In the genomic region with DNA sequence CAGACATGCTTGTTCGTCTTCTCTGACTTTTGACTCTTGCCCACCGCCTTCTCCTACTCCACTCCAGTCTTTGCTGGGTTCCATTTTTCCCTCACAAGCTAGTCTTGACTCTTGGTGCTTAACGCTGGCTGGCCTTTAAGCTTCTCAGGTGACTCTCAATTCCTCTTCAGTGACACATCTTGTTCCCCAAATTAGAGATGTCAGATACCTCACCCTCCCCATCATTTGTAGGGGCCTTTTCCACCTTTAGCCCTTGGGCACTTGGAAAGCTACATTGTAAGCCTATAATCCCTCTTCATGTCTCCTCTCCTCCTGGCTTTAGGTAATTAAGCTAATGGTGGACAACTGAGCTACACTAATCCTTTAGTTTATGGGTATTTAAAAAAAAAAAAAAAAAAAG, we compare ENCODE assay signal across 22 mouse cellular contexts.
DNase-seq lines count a peak whose midpoint lies in the region; ATAC-seq lines count a peak whose summit lies in the region.
"Had no signal": no experiment of that assay in that cellular context is flagged by ENCODE, and none has a peak within 500 bp of the region (broad histone marks: within the 10 kb centered on the region; RNA-seq: fewer than 3 reads in every experiment).

No protein-coding gene starts in this region.

- H3K4me1 ChIP-seq in heart, embryonic 15.5 days (replicated peaks): peaks cover 14% of the 10 kb centered on the region
- peaks cover 19% of the 10 kb centered on the region for H3K4me1 ChIP-seq in kidney, embryonic 14.5 days (ENCODE audit: control insufficient read depth, insufficient read depth, low read length)

- H3K9ac ChIP-seq in heart, embryonic 15.5 days: no peak overlapping the region
- H3K9ac ChIP-seq in kidney, embryonic 14.5 days (ENCODE audit: low read depth, low read length): no peak overlapping the region

- intact Hi-C loops in heart, postnatal 25 days (cut with DNase I): no loop called here

- no peak overlapping the region for H3K4me2 ChIP-seq in heart, embryonic 15.5 days
- H3K4me2 ChIP-seq in kidney, embryonic 14.5 days (replicated peaks; ENCODE audit: low read depth, low read length): no peak overlapping the region

- no peak for ATAC-seq in heart, embryonic 15.5 days (replicated peaks; ENCODE audit: insufficient number of reproducible peaks, insufficient read depth, low FRiP score, low read depth)
- no peak for ATAC-seq in kidney, embryonic 14.5 days (ENCODE audit: low FRiP score, low TSS enrichment)
- ATAC-seq: activated CD4-positive, CD25-positive, alpha-beta regulatory T cell, adult 4 months; CD4-positive, CD25-positive, alpha-beta regulatory T cell, adult 4 months; Patski had no signal

- 87% methylated on average over 3 of the region's 3 CpGs for WGBS in heart, embryonic 15.5 days
- 71% methylated on average over 3 of the region's 3 CpGs for WGBS in kidney, embryonic 14.5 days

- DNase-seq in heart, adult 11 months: peak; percentile 82
- DNase-seq in heart, postnatal 25 days (ENCODE audit: low spot score): no peak
- DNase-seq in heart, adult 9 months (ENCODE audit: low spot score in 2 of 2): no peak
- DNase-seq in retina, postnatal 1 day: peak; percentile 51
- DNase-seq in retina, embryonic 14.5 days (ENCODE audit: low spot score): no peak
- peak; percentile 50 for DNase-seq in splenic B cell, adult 2 months (ENCODE audit: low read depth, low spot score)
- DNase-seq: adrenal gland, adult 2 months; adrenal gland, adult 8-10 months; adrenal gland, postnatal 10 days; adrenal gland, postnatal 14 days; adrenal gland, postnatal 25 days; adrenal gland, postnatal 36 days; B cell, adult 2 months; cerebellum, adult 11 months; cerebellum, adult 11-12 months had no signal

- no peaks in the 10 kb centered on the region for H3K9me3 ChIP-seq in heart, embryonic 15.5 days (replicated peaks)
- H3K9me3 ChIP-seq in kidney, embryonic 14.5 days (ENCODE audit: control insufficient read depth, low read length): no peaks in the 10 kb centered on the region

- no peaks in the 10 kb centered on the region for H3K36me3 ChIP-seq in heart, embryonic 15.5 days
- H3K36me3 ChIP-seq in splenic B cell, adult 2 months (ENCODE audit: control insufficient read depth, insufficient read depth, low read length, poor library complexity, severe bottlenecking): no peaks in the 10 kb centered on the region
- no peaks in the 10 kb centered on the region for H3K36me3 ChIP-seq in kidney, embryonic 14.5 days (ENCODE audit: control insufficient read depth, insufficient read depth, low read length)
- H3K36me3 ChIP-seq: G1E had no signal

- 0 out of 2 replicates have a peak overlapping the region, but pooled peaks have one; percentile 20 for H3K27ac ChIP-seq in heart, embryonic 15.5 days
- H3K27ac ChIP-seq in kidney, embryonic 14.5 days (ENCODE audit: low read depth, low read length): no peak overlapping the region

- H3K4me3 ChIP-seq in heart, embryonic 15.5 days: no peak overlapping the region
- no peak overlapping the region for H3K4me3 ChIP-seq in kidney, embryonic 14.5 days (ENCODE audit: low read length)

- H3K27me3 ChIP-seq in heart, embryonic 15.5 days: no peaks in the 10 kb centered on the region
- H3K27me3 ChIP-seq in splenic B cell, adult 2 months (ENCODE audit: control insufficient read depth, insufficient read depth, low read length, poor library complexity, severe bottlenecking): no peaks in the 10 kb centered on the region
- 0 out of 2 replicates have a peak, but pooled peaks cover 4% of the 10 kb centered on the region for H3K27me3 ChIP-seq in kidney, embryonic 14.5 days (ENCODE audit: control insufficient read depth, insufficient read depth, low read length)
- H3K27me3 ChIP-seq: CH12.LX, Patski had no signal

Comparison
In these comparisons a context has a peak if more than half of its experiments do, and no peak if none do; other contexts are left out.
1. DNase-seq: peak in heart, adult 11 months (single experiment), retina, postnatal 1 day (single experiment) and splenic B cell, adult 2 months (single experiment); none in heart, postnatal 25 days (single experiment), heart, adult 9 months (0 of 2) and retina, embryonic 14.5 days (single experiment).